Mouse (Mus musculus) urinary bladder, postnatal 4 days (tissue): ENCODE results near the gene Rnf38.

Experiments
- DNase-seq, 2 experiments: peaks; one replicate each; pipeline ENCODE4 v3.0.0; 2021 to 2022; ENCODE audit warnings: low spot score in 2 of 2

Gene Rnf38

DNA sequence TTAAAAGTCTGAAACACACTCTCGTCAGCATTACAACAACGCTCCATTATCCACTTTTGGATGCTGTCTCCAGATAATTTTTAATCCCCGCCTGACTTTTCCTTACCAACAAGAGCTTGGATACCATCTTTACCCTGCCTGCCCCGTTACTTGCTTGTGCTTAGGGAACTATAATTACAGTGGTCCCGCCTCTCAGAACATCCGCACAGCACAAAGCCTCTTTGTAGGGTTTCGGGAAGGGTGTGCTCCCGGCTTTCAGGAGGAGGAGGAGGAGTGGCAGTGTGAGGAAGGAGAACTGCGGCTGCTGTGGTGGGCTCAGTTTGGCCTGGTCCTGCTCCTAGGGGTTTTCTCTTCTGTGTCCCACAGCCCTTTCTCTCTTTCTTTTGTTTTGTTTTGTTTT is 9.4 kb downstream of the Rnf38 start:
- no peak for DNase-seq

DNA sequence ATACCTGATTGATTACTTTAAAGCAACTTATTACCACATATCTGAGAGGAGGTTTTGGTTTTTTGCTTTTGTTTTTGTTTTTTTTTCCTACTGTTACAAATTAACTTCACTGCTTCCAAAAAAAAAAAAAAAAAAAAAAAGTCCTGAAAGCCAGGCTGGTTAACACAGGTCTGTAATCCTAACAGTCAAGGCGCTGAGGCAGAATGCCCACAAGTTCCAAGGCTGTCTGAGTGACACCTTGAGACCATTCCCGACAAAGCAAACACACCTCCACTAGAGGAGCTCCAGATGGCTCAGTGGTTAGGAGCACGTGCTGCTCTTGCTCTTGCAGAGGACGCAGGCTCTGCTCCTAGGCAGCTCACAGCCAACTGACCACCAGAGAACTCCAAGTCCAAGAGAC is 10.1 kb downstream of the Rnf38 start:
- DNase-seq: no peak

- DNase-seq: no peak
Observed at GRCm38 (mm10) chr4:44216797-44217442, 16.7 kb downstream of the Rnf38 start.

DNA sequence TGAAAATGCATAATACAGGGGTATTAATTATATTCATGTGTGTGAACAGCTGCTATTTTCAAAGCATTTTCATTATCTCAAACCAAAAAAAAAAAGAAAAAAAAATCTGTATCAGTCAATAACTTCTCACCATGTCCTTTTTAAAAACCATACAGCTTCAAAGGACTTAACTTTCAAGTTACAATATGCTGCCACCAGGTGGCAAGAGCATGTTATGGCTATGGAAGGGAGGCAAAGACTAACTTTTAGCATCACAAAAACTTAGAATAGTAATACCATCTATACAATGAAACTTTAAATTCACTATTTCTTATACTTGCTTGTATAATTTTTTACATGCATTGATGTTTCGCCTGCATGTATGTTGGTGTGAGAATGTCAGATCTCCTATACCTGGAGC is 33.6 kb downstream of the Rnf38 start:
- DNase-seq: no peak

- DNase-seq: no peak
Observed at GRCm38 (mm10) chr4:44187431-44187830, 46.2 kb downstream of the Rnf38 start.

DNA sequence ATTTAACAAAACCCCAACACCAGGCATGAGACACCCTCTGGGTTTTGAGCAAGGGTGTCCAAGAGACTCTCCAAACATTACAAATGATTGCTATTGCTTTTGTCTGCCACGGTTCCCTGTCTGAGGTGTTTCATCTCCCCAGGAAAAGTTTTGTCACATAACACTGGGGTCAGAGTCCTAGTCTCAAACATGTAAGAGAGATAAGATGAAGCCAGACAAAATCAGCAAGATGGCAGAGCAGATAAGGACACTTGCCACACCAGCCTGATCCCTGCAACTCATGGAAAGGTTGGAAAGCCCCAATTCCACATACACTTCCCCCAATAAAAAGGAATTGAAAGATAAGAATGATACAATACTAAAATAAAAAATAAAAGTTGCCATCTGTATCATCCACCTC is 49.7 kb downstream of the Rnf38 start:
- DNase-seq: no peak

DNA sequence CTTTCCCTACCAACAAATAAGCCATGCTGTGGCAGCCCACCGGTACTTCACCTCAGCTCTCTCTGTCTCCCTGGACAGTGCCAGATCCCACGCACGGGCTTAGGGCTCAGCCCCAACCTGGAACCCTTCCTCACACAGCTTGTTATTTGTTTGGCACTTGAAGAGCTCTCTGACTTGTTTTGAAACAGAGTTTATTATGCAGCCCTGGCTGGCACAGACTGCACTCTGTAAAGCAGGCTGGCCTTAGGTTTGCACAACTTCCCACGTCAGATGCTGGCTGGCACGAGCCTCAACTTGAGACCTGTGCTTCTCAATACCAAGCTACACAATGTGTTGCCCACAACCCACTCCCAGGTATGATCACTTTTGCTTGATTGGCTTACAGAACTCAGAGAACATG is 53.8 kb downstream of the Rnf38 start:
- DNase-seq: no peak

DNA sequence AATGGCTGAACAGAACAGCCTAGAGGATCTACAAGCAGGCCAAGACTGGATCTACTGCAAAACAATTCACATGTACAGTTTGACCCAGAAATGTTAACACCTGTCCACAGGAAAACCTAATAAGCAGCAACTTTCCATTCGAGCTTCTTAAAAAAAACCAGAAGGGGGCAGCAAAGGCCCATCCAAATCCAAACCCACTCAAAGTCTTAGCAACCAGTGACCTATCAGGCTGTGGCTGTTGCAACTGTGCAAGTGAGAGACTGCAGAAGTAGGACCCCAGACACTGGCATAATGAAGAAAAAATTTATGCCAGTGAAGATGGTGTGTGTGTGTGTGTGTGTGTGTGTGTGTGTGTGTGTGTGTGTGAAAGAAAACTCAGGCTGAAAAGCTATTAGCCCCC is 60.4 kb downstream of the Rnf38 start:
- DNase-seq: no peak

GRCm38 (mm10) chr4:44172676-44173075 is 60.9 kb downstream of the Rnf38 start:
- DNase-seq: no peak

DNA sequence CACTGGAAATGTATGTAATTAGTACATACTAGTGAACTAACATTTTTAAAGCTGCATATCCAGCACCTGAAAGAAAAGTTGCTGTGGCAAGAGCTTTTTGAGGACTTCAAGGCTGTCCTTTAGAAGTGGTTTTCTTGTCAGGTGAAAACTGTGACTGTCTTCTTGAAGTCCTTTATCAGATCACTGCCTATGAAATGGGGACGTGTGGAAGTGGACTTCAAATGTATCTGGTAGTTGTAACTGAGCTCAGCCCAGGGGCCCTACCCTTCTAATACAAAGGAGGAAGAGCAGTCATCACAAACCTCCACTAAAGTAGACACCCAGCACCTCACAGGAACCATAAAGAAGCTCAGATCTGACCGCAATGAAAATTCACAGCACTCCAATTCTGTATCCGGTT is 63.7 kb downstream of the Rnf38 start:
- no peak for DNase-seq

DNA sequence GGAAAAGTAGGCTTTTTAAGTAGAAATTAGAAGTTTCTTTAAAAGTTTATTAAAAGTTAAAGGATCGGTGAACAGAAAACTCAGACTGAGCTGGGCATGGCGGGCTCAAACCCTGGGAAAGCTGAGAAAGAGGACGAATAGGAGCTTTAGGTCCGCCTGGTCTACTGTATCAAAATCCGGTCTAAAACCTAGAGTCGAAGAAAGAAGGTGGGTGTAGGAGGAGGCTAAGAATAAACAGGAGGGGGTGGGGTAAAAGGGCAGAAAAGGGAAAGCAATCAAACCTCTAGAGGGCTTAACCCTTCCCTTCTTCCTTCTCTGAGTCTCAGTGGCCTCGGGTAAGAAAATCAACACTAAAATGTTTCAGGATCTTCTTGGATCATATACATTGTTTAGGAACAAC is 64.8 kb downstream of the Rnf38 start:
- no peak for DNase-seq

DNA sequence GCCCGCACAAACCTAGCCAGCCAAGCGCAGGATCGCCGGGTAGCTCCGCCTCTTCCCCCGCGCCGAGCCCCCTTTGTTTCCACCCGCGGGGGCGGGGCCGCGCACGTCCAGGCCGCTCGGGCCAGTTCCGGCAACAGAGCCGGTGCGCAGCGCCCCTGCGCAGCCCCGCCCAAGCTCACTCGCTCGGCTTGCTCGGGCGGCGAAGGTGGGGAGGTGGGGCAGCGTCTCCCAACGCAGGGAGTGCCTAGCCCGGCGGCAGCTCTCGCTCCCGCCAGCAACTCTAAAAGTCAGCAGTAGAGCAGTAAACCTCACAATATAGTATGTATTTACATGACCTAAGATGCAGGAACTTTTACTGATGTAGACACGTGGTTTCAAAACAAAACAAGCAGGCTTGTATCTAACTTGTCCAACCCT is 65.3 kb downstream of the Rnf38 start:
- DNase-seq: peak; percentile 94 to 96

DNA sequence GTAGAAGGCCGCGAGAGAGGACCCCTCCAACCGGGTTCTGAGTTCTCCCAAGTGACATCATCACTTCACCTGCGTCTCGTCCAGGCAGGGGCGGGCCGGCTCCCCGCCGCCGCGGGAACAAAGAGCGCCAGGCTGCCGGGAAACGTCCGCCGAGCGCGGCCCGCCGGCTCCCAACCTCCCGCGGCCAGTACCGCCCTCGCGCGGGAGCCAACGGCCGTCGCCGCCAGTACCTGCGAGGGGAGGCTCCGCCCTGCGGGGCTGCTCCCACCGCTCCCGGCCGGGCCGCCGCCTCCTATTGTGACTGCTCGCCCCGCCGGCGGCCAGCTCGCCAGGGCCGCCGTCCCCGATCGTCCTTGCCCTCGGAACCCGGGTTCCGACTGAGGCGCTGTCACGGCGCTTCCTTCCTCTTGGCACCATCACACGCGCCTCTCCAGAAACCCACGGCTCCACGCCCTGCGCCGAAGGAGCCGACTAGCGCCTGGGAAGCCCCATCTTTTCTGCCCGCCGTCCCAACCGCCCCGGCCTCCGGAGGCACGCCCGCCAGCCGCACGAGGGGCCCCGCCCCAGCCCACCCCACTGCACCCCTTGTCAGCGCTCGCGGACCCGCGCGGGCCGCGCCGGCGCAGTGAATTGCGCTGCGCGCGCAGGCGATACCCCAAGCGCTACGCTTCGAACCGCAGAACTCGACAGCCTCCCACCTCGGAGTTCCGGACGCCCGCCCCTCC is 66.0 kb downstream of the Rnf38 start:
- DNase-seq: peak; percentile 84

GRCm38 (mm10) chr4:44166702-44167396 is 66.7 kb downstream of the Rnf38 start:
- no peak for DNase-seq

DNA sequence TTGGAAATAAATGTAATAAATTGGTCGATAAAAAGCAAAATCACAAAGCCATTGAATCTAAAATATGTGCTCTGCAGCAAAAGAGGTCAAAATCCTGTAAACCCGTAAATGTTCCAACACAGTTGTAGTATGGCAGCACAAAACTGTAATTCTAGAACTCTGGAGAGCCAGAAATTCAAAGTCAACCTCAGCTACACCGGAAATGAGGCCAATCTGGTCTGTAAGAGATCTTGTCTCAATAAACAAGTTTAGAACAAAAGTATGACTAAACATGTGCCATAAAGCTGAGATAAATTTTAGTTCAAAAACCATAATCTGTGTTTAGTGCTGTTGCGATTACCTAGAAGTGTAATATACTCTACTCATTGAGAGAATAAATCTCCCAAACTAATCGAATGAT is 69.0 kb downstream of the Rnf38 start:
- DNase-seq: no peak

DNA sequence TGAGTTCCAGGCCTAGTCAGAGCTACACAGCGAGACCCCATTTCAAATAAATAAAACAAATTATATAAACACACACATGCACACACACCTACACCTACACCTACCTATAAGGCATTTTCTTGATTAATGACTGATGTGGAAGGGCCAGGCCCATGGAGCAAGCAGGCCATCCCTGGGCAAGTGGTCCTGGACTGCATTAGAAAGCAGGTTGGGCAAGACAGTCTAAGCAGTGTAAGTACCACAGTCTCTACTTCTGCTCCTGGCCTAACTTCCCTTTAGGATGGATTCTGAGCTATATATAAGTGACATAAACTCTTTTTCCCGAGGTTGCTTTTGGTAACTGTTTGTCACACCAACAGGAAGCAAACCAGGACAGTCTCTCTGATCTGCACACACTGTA is 70.6 kb downstream of the Rnf38 start:
- DNase-seq: no peak

- no peak for DNase-seq
Observed at GRCm38 (mm10) chr4:44160990-44161689, 72.4 kb downstream of the Rnf38 start.

- DNase-seq: no peak
Observed at GRCm38 (mm10) chr4:44159839-44160238, 73.8 kb downstream of the Rnf38 start.

- no peak for DNase-seq
Observed at GRCm38 (mm10) chr4:44156481-44156880, 77.1 kb downstream of the Rnf38 start.

GRCm38 (mm10) chr4:44154884-44155283 is 78.7 kb downstream of the Rnf38 start:
- no peak for DNase-seq

- DNase-seq: no peak
Observed at GRCm38 (mm10) chr4:44152904-44153303, 80.7 kb downstream of the Rnf38 start.

- DNase-seq: no peak
Observed at GRCm38 (mm10) chr4:44126805-44127204, 106.8 kb downstream of the Rnf38 start.
